Mouse (Mus musculus): ENCODE results near the gene Prss32.

GRCm38 (mm10) chr17:23801627-23802026 is 42.0 kb upstream of the Prss32 start:
- TF ChIP-seq POLR2A (IDR thresholded peaks at IDR 0.05; ENCODE audit: insufficient read depth, low read depth, low read length) (no peak), CTCF (IDR thresholded peaks at IDR 0.05; ENCODE audit: insufficient read depth, low read depth, low read length) (no peak)

All from olfactory bulb, adult 2 months (tissue).